Mouse (Mus musculus) liver, adult (tissue): ENCODE data around the gene Mvb12b.

ENCODE experiments used
- GATA4 ChIP-seq: IDR thresholded peaks from 2 replicates; pipeline ENCODE4 v1.6.1; 2014; ENCODE audit warnings: mild to moderate bottlenecking, low read length; ENCODE audit not compliant: insufficient replicate concordance

Mvb12b gene

DNA sequence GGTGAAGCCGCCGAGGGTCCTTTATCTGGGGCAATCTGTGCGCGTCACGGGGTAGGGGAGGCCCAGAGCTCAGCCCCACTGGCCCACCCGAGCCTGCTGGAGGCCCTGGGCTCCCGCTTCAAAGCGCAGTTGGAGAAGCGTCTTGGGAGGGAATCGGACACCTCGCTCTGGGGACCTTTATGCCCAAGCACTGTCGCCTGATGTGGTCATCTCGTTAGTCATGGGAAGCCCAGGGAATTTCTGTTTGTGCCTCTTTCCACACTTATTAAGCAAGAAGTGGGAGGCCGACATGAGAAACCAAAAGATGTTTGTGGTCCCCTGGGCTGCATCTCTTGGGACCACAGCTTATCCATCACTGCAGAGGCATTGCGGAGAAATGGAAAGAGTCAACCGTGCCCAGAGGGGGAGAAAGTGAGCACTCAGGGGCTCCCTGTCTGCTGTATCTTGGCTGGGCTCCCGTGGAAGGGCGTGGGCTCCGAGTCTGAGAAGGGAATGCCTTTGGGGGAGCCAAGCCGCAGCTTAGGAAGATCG lies 169.9 kb downstream of the Mvb12b start:
- no peak for TF ChIP-seq GATA4

GRCm38 (mm10) chr2:33717378-33717777 lies 170.4 kb downstream of the Mvb12b start:
- no peak for TF ChIP-seq GATA4

- no peak for TF ChIP-seq GATA4
Observed at GRCm38 (mm10) chr2:33716878-33717277, 170.9 kb downstream of the Mvb12b start.

DNA sequence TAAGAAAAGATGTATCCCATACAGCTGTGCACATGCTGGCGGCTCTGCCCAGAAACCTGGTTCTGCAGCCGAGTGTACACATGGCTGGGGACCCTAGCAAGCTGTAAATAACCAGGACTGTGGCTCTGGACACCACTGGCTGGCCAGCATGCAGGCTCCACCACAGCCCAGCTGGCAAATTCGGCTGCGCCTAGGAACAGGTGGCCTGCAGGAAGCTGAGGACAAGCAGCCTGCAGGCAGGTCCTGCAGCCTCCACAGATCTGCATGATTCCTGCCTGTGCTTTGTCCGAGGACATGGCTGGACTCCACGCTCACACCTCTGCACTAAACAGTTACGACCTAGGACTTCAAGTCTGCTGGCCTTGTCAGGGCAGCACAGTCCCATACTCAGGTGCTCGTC lies 172.8 kb downstream of the Mvb12b start:
- no peak for TF ChIP-seq GATA4

- TF ChIP-seq GATA4, result no peak
Observed at GRCm38 (mm10) chr2:33713580-33714260, 174.0 kb downstream of the Mvb12b start.

DNA sequence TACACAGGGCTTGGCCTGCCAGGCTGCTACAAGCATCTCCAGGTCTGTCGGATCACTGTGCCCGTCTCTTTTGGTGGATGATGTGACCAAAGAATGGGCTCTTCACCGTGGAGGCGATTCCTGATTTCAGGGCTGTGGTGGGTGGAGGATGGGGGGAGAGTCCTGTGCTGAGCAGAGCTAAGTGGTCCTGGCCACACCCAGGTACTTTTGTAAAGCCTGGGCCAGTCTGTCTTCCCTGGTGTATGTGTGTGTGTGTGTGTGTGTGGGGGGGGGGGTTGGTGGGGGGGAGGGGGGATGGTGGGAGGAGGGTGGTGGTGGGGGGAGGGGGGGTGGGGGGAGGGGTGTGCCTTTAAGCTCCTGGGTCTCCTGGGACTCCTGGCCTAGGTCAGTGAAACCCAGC lies 174.9 kb downstream of the Mvb12b start:
- no peak for TF ChIP-seq GATA4

- no peak for TF ChIP-seq GATA4
Observed at GRCm38 (mm10) chr2:33708831-33709230, 178.9 kb downstream of the Mvb12b start.

- no peak for TF ChIP-seq GATA4
Observed at GRCm38 (mm10) chr2:33708096-33708495, 179.7 kb downstream of the Mvb12b start.

GRCm38 (mm10) chr2:33706403-33706802 lies 181.3 kb downstream of the Mvb12b start:
- no peak for TF ChIP-seq GATA4

DNA sequence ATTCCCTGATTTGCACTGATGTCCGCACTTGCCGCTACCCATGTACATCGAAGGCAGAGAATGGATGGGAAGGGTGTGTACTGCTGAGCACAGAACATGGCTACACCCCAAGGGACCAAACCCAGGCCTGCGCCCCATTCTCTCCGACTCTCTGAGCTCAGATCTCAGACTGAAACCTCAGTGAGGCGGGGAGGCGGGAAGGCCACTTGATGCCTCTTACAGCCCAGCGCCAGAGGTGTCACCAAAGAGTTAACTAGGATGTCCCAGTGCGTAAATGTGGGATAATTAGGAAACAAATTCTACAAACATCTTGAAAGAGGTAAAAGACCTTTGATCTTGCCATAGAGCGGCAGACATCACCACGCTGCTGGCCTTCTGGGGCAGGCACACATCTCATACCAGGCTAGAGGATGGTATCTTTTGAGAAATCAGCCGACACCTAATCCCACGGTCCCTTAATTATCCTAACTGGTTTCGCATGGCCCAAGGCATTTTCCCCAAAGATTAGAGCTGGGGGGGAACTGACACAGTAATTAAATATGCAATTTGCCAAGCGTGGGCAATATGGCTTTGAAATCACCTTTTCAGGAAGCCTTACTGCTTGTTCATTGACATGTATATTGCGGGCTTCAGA lies 181.9 kb downstream of the Mvb12b start:
- no peak for TF ChIP-seq GATA4

- no peak for TF ChIP-seq GATA4
Observed at GRCm38 (mm10) chr2:33703286-33703685, 184.5 kb downstream of the Mvb12b start.

GRCm38 (mm10) chr2:33702705-33703104 lies 185.0 kb downstream of the Mvb12b start:
- TF ChIP-seq GATA4, result no peak

DNA sequence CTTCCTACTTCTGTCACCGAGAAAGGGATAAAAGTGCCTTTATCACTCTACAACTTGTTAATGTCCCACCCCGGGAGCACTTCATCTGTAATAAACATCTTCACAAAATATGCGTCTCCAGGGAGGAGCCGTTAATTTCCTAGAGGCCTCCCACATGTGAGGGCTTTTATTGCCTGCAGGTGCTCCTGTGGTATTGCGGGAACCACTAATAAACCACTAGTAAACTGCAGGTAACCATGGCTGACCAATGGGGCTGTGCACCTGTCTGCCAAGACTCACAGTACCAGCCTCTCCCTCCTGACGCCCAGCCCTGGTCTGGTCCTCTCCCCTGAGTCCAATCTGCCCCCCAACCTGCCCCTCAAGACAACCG lies 186.3 kb downstream of the Mvb12b start:
- TF ChIP-seq GATA4, result no peak

GRCm38 (mm10) chr2:33700581-33701445 lies 186.9 kb downstream of the Mvb12b start:
- TF ChIP-seq GATA4, result no peak

GRCm38 (mm10) chr2:33698898-33699297 lies 188.8 kb downstream of the Mvb12b start:
- no peak for TF ChIP-seq GATA4

DNA sequence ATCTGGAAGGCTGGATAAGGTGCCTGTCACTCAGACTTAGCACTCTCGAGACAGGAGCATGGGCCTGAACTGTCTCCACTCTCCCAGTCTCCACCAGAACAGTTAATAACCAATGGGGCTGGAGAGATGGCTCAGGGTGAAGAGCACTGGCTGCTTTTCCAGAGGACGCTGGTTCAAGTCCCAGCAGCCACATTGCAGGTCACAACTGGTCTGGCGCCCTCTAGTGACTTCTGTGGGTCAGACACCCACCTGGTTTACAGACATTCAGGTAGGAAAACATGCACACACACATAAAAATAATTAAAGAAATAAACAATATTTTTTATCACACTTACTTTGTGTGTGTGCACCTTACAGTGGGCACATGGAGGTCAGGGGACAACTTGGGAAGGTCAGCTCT lies 191.3 kb downstream of the Mvb12b start:
- TF ChIP-seq GATA4, result no peak
